Mouse (Mus musculus): ENCODE measurements around the gene AI661453.
"Not testable (repeated sequence)": the region's sequence is repeated elsewhere in the genome, so short reads cannot be mapped to it uniquely, and the experiment has no call there.

Gene AI661453

GRCm38 (mm10) chr17:47436156-47436906, at the start of gene AI661453:
Gene AI661453, plus strand, starts transcription at chr17:47436615.
- peak; percentile 80 to 84 for DNase-seq

- DNase-seq: peak; percentile 60 to 82
Measured at GRCm38 (mm10) chr17:47386649-47387048, 49.8 kb upstream of the AI661453 start.

GRCm38 (mm10) chr17:47394223-47394869, 42.1 kb upstream of the AI661453 start:
- peak; percentile 41 to 69 for DNase-seq

- DNase-seq: peak; percentile 49 to 75
Measured at GRCm38 (mm10) chr17:47395376-47395913, 41.0 kb upstream of the AI661453 start.

- DNase-seq: no peak
Measured at GRCm38 (mm10) chr17:47399091-47399490, 37.3 kb upstream of the AI661453 start.

- DNase-seq: no peak
Measured at GRCm38 (mm10) chr17:47400451-47400850, 36.0 kb upstream of the AI661453 start, which contains the start of gene Guca1a. Gene Guca1a, minus strand, starts transcription at chr17:47400584.

GRCm38 (mm10) chr17:47407717-47408557, 28.5 kb upstream of the AI661453 start:
- no peak for DNase-seq

- peak; percentile 61 to 86 for DNase-seq
Measured at GRCm38 (mm10) chr17:47408558-47408898, 27.9 kb upstream of the AI661453 start.

- peak in 1 of 2 experiments; percentile 8 for DNase-seq
Measured at GRCm38 (mm10) chr17:47409897-47410861, 26.2 kb upstream of the AI661453 start.

- DNase-seq: no peak
Measured at GRCm38 (mm10) chr17:47420195-47420594, 16.2 kb upstream of the AI661453 start.

- no peak for DNase-seq
Measured at GRCm38 (mm10) chr17:47421566-47421965, 14.8 kb upstream of the AI661453 start.

GRCm38 (mm10) chr17:47422616-47423015, 13.8 kb upstream of the AI661453 start:
- DNase-seq: not testable (repeated sequence)

GRCm38 (mm10) chr17:47424186-47424585, 12.2 kb upstream of the AI661453 start:
- DNase-seq: no peak

GRCm38 (mm10) chr17:47427316-47427715, 9.1 kb upstream of the AI661453 start:
- no peak for DNase-seq

GRCm38 (mm10) chr17:47428831-47429304, 7.5 kb upstream of the AI661453 start:
- DNase-seq: peak; percentile 37 to 72

GRCm38 (mm10) chr17:47430815-47431214, 5.6 kb upstream of the AI661453 start:
- DNase-seq: peak in 1 of 2 experiments; percentile 51

GRCm38 (mm10) chr17:47436907-47437547, 612 bp downstream of the AI661453 start, which contains the start of gene 1700001C19Rik:
Gene 1700001C19Rik, minus strand, starts transcription at chr17:47437376.
- DNase-seq: no peak

- DNase-seq: no peak
Measured at GRCm38 (mm10) chr17:47438611-47439010, 2.2 kb downstream of the AI661453 start.

GRCm38 (mm10) chr17:47439396-47440028, 3.1 kb downstream of the AI661453 start:
- peak in 1 of 2 experiments; percentile 34 for DNase-seq

GRCm38 (mm10) chr17:47440359-47440890, 4.0 kb downstream of the AI661453 start:
- peak; percentile 36 to 52 for DNase-seq

Data from kidney, postnatal 36 days (tissue).